Mouse (Mus musculus) brain, embryonic 14.5 days (tissue): Measurements from ENCODE around the gene Sspo.

Experiments used
- CTCF ChIP-seq: fragments of 200-500 bp; IDR thresholded peaks from 2 replicates; pipeline ENCODE4 v1.5.1; 2012; ENCODE audit warnings: inconsistent platforms, mild to moderate bottlenecking, moderate library complexity, borderline replicate concordance; ENCODE audit not compliant: insufficient read depth, insufficient read length; ENCODE audit errors: extremely low read depth
- POLR2A ChIP-seq: fragments of 200-500 bp; IDR thresholded peaks from 2 replicates; pipeline ENCODE4 v1.6.1; 2012; ENCODE audit warnings: mild to moderate bottlenecking, inconsistent platforms, borderline replicate concordance; ENCODE audit not compliant: poor library complexity, insufficient read depth, insufficient read length, severe bottlenecking; ENCODE audit errors: extremely low read depth

GRCm38 (mm10) chr6:48497521-48497920 is 49.5 kb downstream of the Sspo start:
- TF ChIP-seq CTCF: no peak
- TF ChIP-seq POLR2A: no peak
